Mouse (Mus musculus): ENCODE measurements around the gene Gpa33. TPM values are rescaled to one million over a fixed set of nuclear protein-coding genes. Genes with fewer than 3 reads are reported as not detected.

Gene Gpa33
- polyA plus RNA-seq, 2 experiments: 1.1 to 1.2 TPM

DNA sequence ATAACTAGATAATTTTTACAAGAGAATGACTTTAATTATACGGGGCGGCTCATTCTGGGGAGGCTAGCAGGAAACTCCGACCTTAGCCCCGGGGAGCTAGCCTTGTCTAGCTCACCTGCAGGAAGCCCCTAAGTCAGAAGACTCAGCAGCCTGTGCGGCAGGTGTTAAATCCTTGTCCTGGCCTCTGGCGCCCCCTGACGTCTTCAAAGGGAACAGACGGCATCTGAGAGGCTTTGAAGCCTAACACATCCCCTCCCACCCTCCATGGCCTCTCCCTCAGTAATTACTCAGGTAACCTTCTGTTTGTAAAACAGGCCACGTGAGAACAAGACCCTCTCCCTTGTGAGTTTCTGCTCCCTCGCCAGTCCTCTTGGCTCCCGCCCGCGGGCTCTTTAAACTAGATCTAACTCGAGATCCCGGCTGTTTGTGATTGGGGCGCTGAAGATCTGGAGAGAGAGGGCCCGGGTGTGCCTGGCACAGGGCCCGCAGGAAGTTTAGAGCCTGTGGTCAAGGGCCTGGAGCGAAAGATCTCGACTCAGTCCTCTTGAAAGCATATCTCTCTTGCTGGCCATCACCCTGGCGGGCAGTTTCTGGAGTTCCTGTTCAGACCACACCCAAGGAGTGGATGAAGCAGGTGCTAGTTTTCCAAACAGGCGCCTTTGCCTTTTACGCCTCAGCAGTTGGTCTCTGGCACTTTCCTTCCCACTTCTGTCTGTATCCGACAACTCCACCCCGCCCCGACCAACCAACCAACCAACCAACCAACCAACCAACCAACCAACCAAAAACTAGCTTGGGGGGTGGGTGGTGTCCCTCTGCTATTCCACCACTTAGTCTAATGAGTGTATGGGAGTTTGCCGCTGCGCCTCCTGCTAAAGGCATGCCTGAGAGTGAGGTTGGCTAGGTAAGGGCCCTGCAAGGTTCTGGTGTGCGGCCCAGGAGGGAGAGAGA lies 24.4 kb downstream of the Gpa33 start:
- 8% methylated on average over 29 of the region's 29 CpGs for WGBS
- peak; percentile 28; the same call in 1 of the 2 replicates for ATAC-seq (ENCODE audit: low FRiP score, low read depth)
- Histone ChIP-seq H3K27ac (replicated peaks; ENCODE audit: low read depth, low read length) (no peak overlapping the region), H3K36me3 (ENCODE audit: control insufficient read depth, insufficient read depth, low read length) (no peaks in the 10 kb centered on the region), H3K27me3 (ENCODE audit: control insufficient read depth, insufficient read depth, low read length) (peaks cover 12% of the 10 kb centered on the region), H3K4me2 (replicated peaks; ENCODE audit: low read depth, low read length, severe bottlenecking) (peak overlapping the region; percentile 45), H3K9me3 (ENCODE audit: control insufficient read depth, low read length) (no peaks in the 10 kb centered on the region), H3K9ac (ENCODE audit: low read depth, low read length, severe bottlenecking) (no peak overlapping the region), H3K4me1 (ENCODE audit: control insufficient read depth, insufficient read depth, low read length) (no peaks in the 10 kb centered on the region), H3K4me3 (replicated peaks; ENCODE audit: low read length) (peak overlapping the region; percentile 24; the same call in 1 of the 2 replicates)
- TF ChIP-seq POLR2A (IDR thresholded peaks at IDR 0.05; ENCODE audit: borderline replicate concordance, extremely low read depth, insufficient read depth, insufficient read length): no peak
- peak; percentile 68 for DNase-seq (ENCODE audit: low spot score)

DNA sequence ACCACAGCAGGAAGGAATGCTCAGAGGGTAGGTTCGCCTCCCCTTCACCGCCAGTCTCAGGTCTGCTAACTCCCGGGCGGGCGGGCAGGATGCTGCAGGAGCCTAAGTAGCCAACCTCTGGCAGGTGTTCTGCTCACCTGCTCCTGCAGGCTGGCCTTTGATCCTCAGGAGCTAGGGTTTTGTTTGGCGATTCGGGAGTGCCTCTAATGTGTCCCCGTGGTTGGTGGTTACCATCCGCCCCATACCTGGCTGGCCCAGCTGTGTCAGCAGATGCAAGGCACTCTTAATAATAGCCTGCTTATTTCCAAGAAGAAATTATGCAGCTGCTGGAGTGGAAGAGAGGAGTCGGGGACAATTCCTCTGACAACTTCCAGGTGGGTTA lies 25.1 kb downstream of the Gpa33 start:
- Histone ChIP-seq H3K9ac (ENCODE audit: low read depth, low read length, severe bottlenecking) (no peak overlapping the region), H3K27ac (replicated peaks; ENCODE audit: low read depth, low read length) (no peak overlapping the region), H3K4me3 (replicated peaks; ENCODE audit: low read length) (no peak overlapping the region), H3K4me2 (replicated peaks; ENCODE audit: low read depth, low read length, severe bottlenecking) (no peak overlapping the region), H3K27me3 (ENCODE audit: control insufficient read depth, insufficient read depth, low read length) (peaks cover 12% of the 10 kb centered on the region), H3K4me1 (ENCODE audit: control insufficient read depth, insufficient read depth, low read length) (no peaks in the 10 kb centered on the region), H3K9me3 (ENCODE audit: control insufficient read depth, low read length) (no peaks in the 10 kb centered on the region), H3K36me3 (ENCODE audit: control insufficient read depth, insufficient read depth, low read length) (no peaks in the 10 kb centered on the region)
- 32% methylated on average over 10 of the region's 10 CpGs for WGBS
- DNase-seq (ENCODE audit: low spot score) (no peak), ATAC-seq (ENCODE audit: low FRiP score, low read depth) (no peak)
- TF ChIP-seq POLR2A (IDR thresholded peaks at IDR 0.05; ENCODE audit: borderline replicate concordance, extremely low read depth, insufficient read depth, insufficient read length): no peak

DNA sequence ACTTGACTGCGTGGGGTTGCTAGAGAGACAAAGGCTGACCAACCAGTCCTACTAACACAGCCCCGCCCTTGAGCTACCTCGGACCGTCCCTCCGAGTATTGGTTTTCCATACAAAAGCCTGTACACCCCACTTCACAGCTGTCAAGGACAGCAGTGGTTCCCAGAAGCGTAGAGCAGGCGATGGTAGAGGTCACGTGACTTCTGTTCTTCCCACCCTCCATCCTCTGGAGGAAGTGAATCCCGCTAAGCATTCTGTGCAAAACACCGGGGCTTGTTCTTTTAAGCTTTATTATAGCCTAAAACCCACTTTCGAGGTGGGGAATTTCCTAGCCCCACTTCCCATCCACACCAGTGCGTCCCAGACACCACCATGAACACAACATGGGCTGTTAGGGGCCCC lies 27.7 kb downstream of the Gpa33 start:
- no peak overlapping the region for H3K27ac ChIP-seq (replicated peaks; ENCODE audit: low read depth, low read length)
- TF ChIP-seq POLR2A (IDR thresholded peaks at IDR 0.05; ENCODE audit: borderline replicate concordance, extremely low read depth, insufficient read depth, insufficient read length): no peak
- DNase-seq (ENCODE audit: low spot score): no peak
- no peak overlapping the region for H3K4me3 ChIP-seq (replicated peaks; ENCODE audit: low read length)
- no peak for ATAC-seq (ENCODE audit: low FRiP score, low read depth)
- H3K4me2 ChIP-seq (replicated peaks; ENCODE audit: low read depth, low read length, severe bottlenecking): no peak overlapping the region
- H3K4me1 ChIP-seq (ENCODE audit: control insufficient read depth, insufficient read depth, low read length): no peaks in the 10 kb centered on the region
- H3K27me3 ChIP-seq (ENCODE audit: control insufficient read depth, insufficient read depth, low read length): peaks cover 12% of the 10 kb centered on the region
- H3K9ac ChIP-seq (ENCODE audit: low read depth, low read length, severe bottlenecking): no peak overlapping the region
- H3K9me3 ChIP-seq (ENCODE audit: control insufficient read depth, low read length): no peaks in the 10 kb centered on the region
- WGBS: 82% methylated on average over 12 of the region's 12 CpGs
- no peaks in the 10 kb centered on the region for H3K36me3 ChIP-seq (ENCODE audit: control insufficient read depth, insufficient read depth, low read length)

DNA sequence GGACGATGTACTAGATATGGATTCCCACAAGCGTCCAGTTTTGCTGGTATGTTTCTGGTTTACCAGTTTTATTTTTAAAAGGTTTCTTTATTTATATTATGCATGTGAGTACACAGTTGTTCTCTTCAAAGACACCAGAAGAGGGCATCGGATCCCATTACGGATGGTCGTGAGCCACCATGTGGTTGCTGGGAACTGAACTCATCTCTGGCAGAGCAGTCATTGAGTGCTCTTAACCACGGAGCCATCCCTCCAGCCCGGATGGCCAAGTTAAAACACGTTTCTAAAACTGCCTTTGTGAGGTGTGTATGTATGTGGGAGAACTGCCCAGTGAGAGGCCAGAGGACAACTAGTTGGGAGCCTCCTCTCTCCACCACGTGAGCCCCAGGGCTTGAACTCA lies 28.6 kb downstream of the Gpa33 start:
- Histone ChIP-seq H3K9me3 (ENCODE audit: control insufficient read depth, low read length) (no peaks in the 10 kb centered on the region), H3K4me1 (ENCODE audit: control insufficient read depth, insufficient read depth, low read length) (no peaks in the 10 kb centered on the region), H3K9ac (ENCODE audit: low read depth, low read length, severe bottlenecking) (no peak overlapping the region), H3K4me3 (replicated peaks; ENCODE audit: low read length) (no peak overlapping the region), H3K27me3 (ENCODE audit: control insufficient read depth, insufficient read depth, low read length) (peaks cover 12% of the 10 kb centered on the region), H3K36me3 (ENCODE audit: control insufficient read depth, insufficient read depth, low read length) (no peaks in the 10 kb centered on the region), H3K4me2 (replicated peaks; ENCODE audit: low read depth, low read length, severe bottlenecking) (no peak overlapping the region), H3K27ac (replicated peaks; ENCODE audit: low read depth, low read length) (no peak overlapping the region)
- ATAC-seq (ENCODE audit: low FRiP score, low read depth) (no peak), DNase-seq (ENCODE audit: low spot score) (no peak)
- TF ChIP-seq POLR2A (IDR thresholded peaks at IDR 0.05; ENCODE audit: borderline replicate concordance, extremely low read depth, insufficient read depth, insufficient read length): no peak
- 60% methylated on average over 9 of the region's 9 CpGs for WGBS

DNA sequence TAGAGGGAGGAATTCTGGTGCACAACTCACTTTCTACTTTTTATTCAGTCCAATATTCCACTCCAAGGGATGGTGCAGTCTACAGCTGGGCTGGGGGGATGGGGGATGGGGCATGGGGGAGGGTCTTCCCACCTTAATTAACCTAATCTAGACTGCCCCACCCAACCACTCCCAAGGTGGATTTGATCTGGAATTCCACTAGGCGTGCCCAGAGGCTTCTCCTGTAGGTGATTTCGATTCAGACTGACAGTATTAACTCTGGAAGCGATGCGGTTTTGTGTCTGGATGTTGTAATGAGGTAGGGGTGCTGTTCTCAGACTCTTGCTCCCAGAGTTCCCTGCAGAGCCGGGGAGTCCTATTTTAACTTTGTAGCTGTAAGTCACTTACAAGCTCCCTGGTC lies 30.1 kb downstream of the Gpa33 start:
- WGBS: 56% methylated on average over 5 of the region's 5 CpGs
- Histone ChIP-seq H3K4me2 (replicated peaks; ENCODE audit: low read depth, low read length, severe bottlenecking) (no peak overlapping the region), H3K27me3 (ENCODE audit: control insufficient read depth, insufficient read depth, low read length) (peaks cover 3% of the 10 kb centered on the region; the same call in 1 of the 2 replicates), H3K4me3 (replicated peaks; ENCODE audit: low read length) (no peak overlapping the region), H3K27ac (replicated peaks; ENCODE audit: low read depth, low read length) (no peak overlapping the region), H3K9ac (ENCODE audit: low read depth, low read length, severe bottlenecking) (no peak overlapping the region), H3K36me3 (ENCODE audit: control insufficient read depth, insufficient read depth, low read length) (no peaks in the 10 kb centered on the region), H3K4me1 (ENCODE audit: control insufficient read depth, insufficient read depth, low read length) (no peaks in the 10 kb centered on the region), H3K9me3 (ENCODE audit: control insufficient read depth, low read length) (no peaks in the 10 kb centered on the region)
- ATAC-seq (ENCODE audit: low FRiP score, low read depth) (no peak), DNase-seq (ENCODE audit: low spot score) (no peak)
- no peak for TF ChIP-seq POLR2A (IDR thresholded peaks at IDR 0.05; ENCODE audit: borderline replicate concordance, extremely low read depth, insufficient read depth, insufficient read length)

Data from limb, embryonic 14.5 days (tissue).